Mouse (Mus musculus): ENCODE measurements around the gene 1810009A15Rik.
"Not testable (repeated sequence)": the region's sequence is repeated elsewhere in the genome, so short reads cannot be mapped to it uniquely, and the experiment has no call there.

The 1810009A15Rik gene

GRCm38 (mm10) chr19:8880311-8881033, 8.2 kb upstream of the 1810009A15Rik start, which contains the start of gene Uqcc3:
Gene Uqcc3 (minus strand): TSS chr19:8880923.
- peak; percentile 87 to 89 for DNase-seq

- no peak for DNase-seq
Measured at GRCm38 (mm10) chr19:8881034-8881392, 7.6 kb upstream of the 1810009A15Rik start.

GRCm38 (mm10) chr19:8883616-8884015, 5.0 kb upstream of the 1810009A15Rik start, which contains the start of the genes Lbhd1 and Gm49403:
Gene Lbhd1 (plus strand): TSS chr19:8883732.
Gene Gm49403 (plus strand): TSS chr19:8883930.
- no peak for DNase-seq

GRCm38 (mm10) chr19:8886916-8887584, 1.6 kb upstream of the 1810009A15Rik start:
- no peak for DNase-seq

GRCm38 (mm10) chr19:8887585-8888463, 829 bp upstream of the 1810009A15Rik start:
- DNase-seq, result no peak

GRCm38 (mm10) chr19:8892829-8893766, 4.4 kb downstream of the 1810009A15Rik start, which contains the start of gene Ints5:
Gene Ints5 (plus strand): TSS chr19:8893005.
- DNase-seq, result peak; percentile 86 to 90

GRCm38 (mm10) chr19:8895397-8895960, 6.8 kb downstream of the 1810009A15Rik start:
- no peak for DNase-seq

- not testable (repeated sequence) for DNase-seq
Measured at GRCm38 (mm10) chr19:8896231-8896630, 7.6 kb downstream of the 1810009A15Rik start.

- DNase-seq, result peak; percentile 34 to 36
Measured at GRCm38 (mm10) chr19:8897211-8897864, 8.7 kb downstream of the 1810009A15Rik start.

GRCm38 (mm10) chr19:8897865-8898495, 9.3 kb downstream of the 1810009A15Rik start, which contains the start of gene Ganab:
Gene Ganab (plus strand): TSS chr19:8898071.
- peak; percentile 93 to 95 for DNase-seq

GRCm38 (mm10) chr19:8898576-8898975, 9.9 kb downstream of the 1810009A15Rik start:
- DNase-seq, result no peak

GRCm38 (mm10) chr19:8899079-8899478, 10.4 kb downstream of the 1810009A15Rik start:
- DNase-seq, result no peak

GRCm38 (mm10) chr19:8903412-8903811, 14.8 kb downstream of the 1810009A15Rik start:
- DNase-seq, result no peak

- no peak for DNase-seq
Measured at GRCm38 (mm10) chr19:8908531-8908930, 19.9 kb downstream of the 1810009A15Rik start.

GRCm38 (mm10) chr19:8911810-8912209, 23.2 kb downstream of the 1810009A15Rik start:
- DNase-seq, result no peak

GRCm38 (mm10) chr19:8914212-8914611, 25.6 kb downstream of the 1810009A15Rik start:
- no peak for DNase-seq

- DNase-seq, result no peak
Measured at GRCm38 (mm10) chr19:8919000-8919399, 30.3 kb downstream of the 1810009A15Rik start.

- no peak for DNase-seq
Measured at GRCm38 (mm10) chr19:8919684-8920072, 31.0 kb downstream of the 1810009A15Rik start.

GRCm38 (mm10) chr19:8920073-8920736, 31.6 kb downstream of the 1810009A15Rik start, which contains the start of gene B3gat3:
Gene B3gat3 (plus strand): TSS chr19:8920374.
- DNase-seq, result peak; percentile 95 to 96

Measured in cerebellum, postnatal 36 days (tissue).